Mouse (Mus musculus) ovary, adult 10 weeks (tissue): ENCODE results near the gene Lypd3. TPM values are rescaled to one million over a fixed set of nuclear protein-coding genes. Genes with fewer than 3 reads are reported as not detected.

ENCODE experiments used
- polyA plus RNA-seq: library from polyadenylated mRNA; stranded (reverse); fragments of 350-450 nt; fragmentation: Illumina TruSeq; extraction: RNeasy Lipid Tissue Mini Kit (QIAGEN cat#74804); gene quantifications from one replicate; pipeline ENCODE4 v1.2.3, GENCODE M21; 2014

The Lypd3 gene
- not detected for polyA plus RNA-seq

DNA sequence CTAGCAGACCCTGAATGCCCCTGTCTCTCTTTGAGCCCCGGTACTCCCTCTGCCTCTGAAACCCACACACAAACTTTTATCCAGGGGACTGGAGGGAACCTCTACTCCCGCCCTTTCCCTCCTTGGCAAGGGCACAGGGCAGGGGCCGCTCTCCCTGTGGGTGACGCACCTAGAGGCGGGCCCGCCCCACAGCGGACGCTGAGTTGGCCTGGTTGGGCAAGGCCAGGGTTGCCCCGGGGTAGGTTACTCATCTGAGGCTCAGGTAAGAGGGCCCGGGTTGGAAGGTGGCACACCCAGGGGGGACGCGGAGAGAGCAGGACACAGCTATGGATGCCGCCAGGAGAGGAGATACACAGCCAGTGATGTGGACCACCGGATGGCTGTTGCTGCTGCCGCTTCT lies at the start of gene Lypd3:
Gene Lypd3, plus strand, starts transcription at position 287 of the 400 bp plus-strand sequence.

DNA sequence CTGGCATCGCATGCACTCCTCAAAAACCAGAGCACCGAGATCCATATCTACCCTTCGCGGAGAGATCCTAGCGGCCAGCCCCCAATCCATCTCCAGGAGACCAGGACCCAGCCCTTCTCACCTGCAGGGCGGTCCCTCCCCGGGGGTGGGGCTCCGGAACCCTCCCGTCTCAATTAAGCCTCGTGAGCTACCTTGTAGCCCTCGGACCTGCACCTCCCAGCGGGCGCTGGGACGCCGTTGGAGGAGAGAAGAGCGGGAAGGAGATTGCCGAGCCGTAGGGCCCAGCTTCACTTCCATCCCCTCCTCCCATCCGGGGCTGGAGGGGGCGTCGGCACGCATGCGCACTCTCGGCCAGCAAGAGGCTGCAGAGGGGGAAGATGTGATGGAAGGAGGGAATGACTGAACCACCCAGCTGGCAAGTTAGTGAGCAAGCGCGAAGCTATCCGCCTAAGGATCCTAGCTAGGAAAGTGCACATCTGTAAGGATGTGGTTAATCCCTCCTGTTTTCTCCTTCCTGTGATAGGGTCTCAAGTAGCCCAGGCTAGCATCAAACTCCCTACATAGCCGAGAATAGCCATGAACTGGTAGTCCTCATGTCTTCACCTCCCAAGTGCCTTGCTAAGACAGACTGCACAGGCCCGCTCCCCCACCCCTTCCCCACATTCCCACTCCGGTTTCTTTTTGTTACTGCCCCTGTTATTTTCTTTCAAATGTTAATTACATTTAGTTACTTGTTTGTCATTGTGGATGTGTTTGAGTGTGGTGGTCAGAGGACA lies 48.8 kb upstream of the Lypd3 start, which contains the start of the genes Ethe1 and Zfp575:
Gene Ethe1, plus strand, starts transcription at position 214 of the 776 bp plus-strand sequence.
Gene Zfp575, minus strand, starts transcription at position 312 of the 776 bp plus-strand sequence.

DNA sequence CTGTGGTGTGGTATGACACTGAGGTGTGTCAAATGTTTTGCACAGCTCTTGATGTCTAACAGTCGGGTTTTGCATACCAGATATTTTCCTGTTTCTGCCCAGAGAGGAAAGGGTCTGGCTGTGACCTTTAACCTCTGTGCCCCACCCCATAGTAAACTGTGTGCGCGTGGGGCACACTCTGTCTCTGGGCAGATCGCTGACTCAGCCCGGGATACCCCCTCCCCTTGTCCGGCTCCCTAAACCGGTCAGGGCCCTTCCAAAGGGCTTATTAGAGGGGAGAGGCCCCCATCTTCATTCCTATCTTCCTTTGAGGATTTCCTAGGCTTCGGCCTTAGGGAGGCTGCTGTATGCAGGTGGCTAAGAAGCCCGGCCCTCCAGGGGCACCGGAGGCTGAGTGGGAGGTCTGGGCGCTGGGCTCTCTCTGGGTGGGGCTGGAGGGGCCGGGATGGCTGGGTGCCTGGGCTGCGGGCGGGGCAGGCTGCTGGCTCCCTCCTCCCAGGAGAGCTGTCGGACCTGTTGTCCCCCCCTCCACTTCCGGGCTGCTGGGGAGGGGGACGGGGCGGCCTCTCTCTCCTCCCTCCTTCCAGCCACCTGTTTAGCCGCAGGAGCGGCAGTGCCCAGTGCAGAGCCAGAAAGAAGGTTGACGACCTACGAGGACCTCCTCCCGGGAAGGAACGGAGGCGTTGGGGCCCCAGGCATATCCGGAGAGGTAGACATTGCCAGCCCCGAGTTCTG lies 26.0 kb upstream of the Lypd3 start, which contains the start of gene Phldb3:
Gene Phldb3, plus strand, starts transcription at position 620 of the 735 bp plus-strand sequence.

DNA sequence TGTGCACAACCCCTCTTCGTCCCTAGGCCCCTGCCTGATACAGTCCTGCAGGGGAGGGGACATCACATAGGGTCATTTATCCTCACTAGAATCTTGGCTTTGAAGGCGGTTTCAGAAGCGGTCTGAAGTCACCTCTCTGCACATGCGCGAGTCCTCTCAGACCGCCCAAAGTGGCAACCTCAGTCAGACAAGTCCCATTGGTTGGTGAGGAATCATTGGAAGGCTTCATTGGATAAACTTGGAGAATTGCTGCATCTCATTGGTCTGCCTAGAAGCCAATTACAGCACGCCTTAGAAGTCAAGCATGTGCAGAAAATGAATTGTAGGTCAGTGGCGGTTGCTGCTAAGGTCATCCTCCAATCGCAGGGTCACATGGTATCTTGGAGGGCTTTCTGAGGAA lies 40.2 kb downstream of the Lypd3 start, which contains the start of gene Tex101:
Gene Tex101, minus strand, starts transcription at position 101 of the 400 bp plus-strand sequence.

Other genes with a start within 250 kb of the Lypd3 start
- gene Smg9, start 236.9 kb upstream of the Lypd3 start, polyA plus RNA-seq = not detected
- not detected for gene Irgc1, start 184.3 kb upstream of the Lypd3 start, polyA plus RNA-seq
- 1.0 TPM for gene Plaur, start 174.1 kb upstream of the Lypd3 start, polyA plus RNA-seq
- 0.34 TPM for gene Cadm4, start 154.5 kb upstream of the Lypd3 start, polyA plus RNA-seq
- 0.80 TPM for gene Zfp428, start 129.5 kb upstream of the Lypd3 start, polyA plus RNA-seq
- gene AC161166.1, start 124.1 kb upstream of the Lypd3 start, polyA plus RNA-seq = not detected
- gene Irgq, start 105.9 kb upstream of the Lypd3 start, polyA plus RNA-seq = 7.8 TPM
- gene Pinlyp, start 90.4 kb upstream of the Lypd3 start, polyA plus RNA-seq = not detected
- gene Xrcc1, start 90.3 kb upstream of the Lypd3 start, polyA plus RNA-seq = 0.88 TPM
- 0.31 TPM for gene Ethe1, start 49.0 kb upstream of the Lypd3 start, polyA plus RNA-seq
- gene Zfp575, start 48.9 kb upstream of the Lypd3 start, polyA plus RNA-seq = not detected
- gene Phldb3, start 25.8 kb upstream of the Lypd3 start, polyA plus RNA-seq = not detected
- not detected for gene Tex101, start 40.1 kb downstream of the Lypd3 start, polyA plus RNA-seq
- gene BC049730, start 72.7 kb downstream of the Lypd3 start, polyA plus RNA-seq = not detected
- not detected for gene Gm4763, start 90.4 kb downstream of the Lypd3 start, polyA plus RNA-seq
- gene Cd177, start 123.8 kb downstream of the Lypd3 start, polyA plus RNA-seq = 0.17 TPM
- gene Ceacam10, start 140.7 kb downstream of the Lypd3 start, polyA plus RNA-seq = 0.83 TPM
- not detected for gene Gm9844, start 225.7 kb downstream of the Lypd3 start, polyA plus RNA-seq
- not detected for gene Lypd4, start 233.4 kb downstream of the Lypd3 start, polyA plus RNA-seq
- not detected for gene Dmrtc2, start 233.5 kb downstream of the Lypd3 start, polyA plus RNA-seq
- gene Rps19, start 247.8 kb downstream of the Lypd3 start, polyA plus RNA-seq = 9.2 TPM